Mouse (Mus musculus) stomach, embryonic 16.5 days (tissue): ENCODE measurements around the gene Kat2a. TPM values are rescaled to one million over a fixed set of nuclear protein-coding genes. Genes with fewer than 3 reads are reported as not detected.

Experiments used
- ATAC-seq: fragments of 200-750 bp; cut with Nextera tagmentation; 2 replicates; pipeline ENCODE4 v1.8.0; 2017; ENCODE audit warnings: moderate number of reproducible peaks, moderate TSS enrichment; ENCODE audit not compliant: insufficient read depth, low FRiP score
- H3K27ac ChIP-seq: fragments of 300-500 bp; sonication (generic); 2 replicates; pipeline ENCODE4 v1.5.1; 2014; ENCODE audit warnings: low read length
- H3K27me3 ChIP-seq: fragments of 300-500 bp; sonication (generic); 2 replicates; pipeline ENCODE4 v1.6.1; 2014; ENCODE audit warnings: low read length, control low read depth, mixed read lengths; ENCODE audit not compliant: control insufficient read depth, insufficient read depth
- H3K36me3 ChIP-seq: fragments of 300-500 bp; sonication (generic); 2 replicates; pipeline ENCODE4 v1.6.1; 2014; ENCODE audit warnings: low read length; ENCODE audit not compliant: control insufficient read depth, insufficient read depth
- H3K4me1 ChIP-seq: fragments of 300-500 bp; sonication (generic); 2 replicates; pipeline ENCODE4 v1.6.1; 2014; ENCODE audit warnings: low read length, control low read depth, mixed read lengths; ENCODE audit not compliant: control insufficient read depth, insufficient read depth
- H3K4me2 ChIP-seq: fragments of 300-500 bp; sonication (generic); 2 replicates; pipeline ENCODE4 v1.6.1; 2014; ENCODE audit warnings: low read depth, low read length, mixed read lengths
- H3K4me3 ChIP-seq: fragments of 300-500 bp; sonication (generic); replicated peaks from 2 replicates; pipeline ENCODE4 v1.5.1; 2014; ENCODE audit warnings: mild to moderate bottlenecking, low read length
- H3K9ac ChIP-seq: fragments of 300-500 bp; sonication (generic); 2 replicates; pipeline ENCODE4 v1.6.1; 2014; ENCODE audit warnings: low read length
- H3K9me3 ChIP-seq: fragments of 300-500 bp; sonication (generic); replicated peaks from 2 replicates; pipeline ENCODE4 v1.6.1; 2016; ENCODE audit warnings: low read length, control low read depth; ENCODE audit not compliant: control insufficient read depth
- WGBS: fragments of 180-500 bp; shearing (Covaris S2); extraction: QIAGEN DNeasy Blood & Tissue Kit; methylation state at CpG from one replicate; pipeline ENCODE4 v1.1.7; 2014; 5-methylcytosine and 5-hydroxymethylcytosine counted together
- polyA plus RNA-seq: library from polyadenylated mRNA; unstranded; fragments of >200 nt; fragmentation: Nextera tagmentation; extraction: Ambion mirVana; gene quantifications from 2 replicates; pipeline ENCODE4 v1.2.1, GENCODE M21; 2015

Gene Kat2a
- polyA plus RNA-seq = 40.6 and 41.5 TPM in 2 replicates

- peaks cover 22% of the 10 kb centered on the region for H3K36me3 ChIP-seq
These were observed at the start of gene Kat2a for GRCm38 (mm10) chr11:100711783-100712615. Kat2a (minus strand) TSS chr11:100712465.

GRCm38 (mm10) chr11:100761547-100762045 lies 49.3 kb upstream of the Kat2a start:
- peak overlapping the region; percentile 52 for H3K4me3 ChIP-seq
- H3K27ac ChIP-seq = no peak overlapping the region
- H3K27me3 ChIP-seq = peaks cover 34% of the 10 kb centered on the region

More at GRCm38 (mm10) chr11:100711783-100712615, at the start of gene Kat2a:
- Histone ChIP-seq H3K4me3 (peak within 1 kb of the TSS; percentile 100), H3K4me2 (peak within 1 kb of the TSS; percentile 83), H3K9me3 (no peaks in the 10 kb centered on the region), H3K4me1 (peaks cover 30% of the 10 kb centered on the region), H3K27me3 (no peaks in the 10 kb centered on the region), H3K9ac (peak within 1 kb of the TSS; percentile 99), H3K27ac (peak within 1 kb of the TSS; percentile 75)
- 2% methylated on average over 46 of the region's 48 CpGs for WGBS
- ATAC-seq = peak; percentile 84

GRCm38 (mm10) chr11:100759611-100760233 lies 47.5 kb upstream of the Kat2a start, which contains the start of gene Kcnh4:
Kcnh4 (minus strand) TSS chr11:100759942.
- WGBS = under 1% methylated on average over 51 of the region's 51 CpGs
- peak within 1 kb of the TSS; percentile 34 for H3K4me3 ChIP-seq
- H3K4me2 ChIP-seq = peak within 1 kb of the TSS; percentile 52
- H3K36me3 ChIP-seq = no peaks in the 10 kb centered on the region
- no peak for ATAC-seq
- H3K27me3 ChIP-seq = peaks cover 34% of the 10 kb centered on the region
- H3K4me1 ChIP-seq = peaks cover 8% of the 10 kb centered on the region
- H3K9me3 ChIP-seq = no peaks in the 10 kb centered on the region
- no peak within 1 kb of the TSS for H3K27ac ChIP-seq
- H3K9ac ChIP-seq = no peak within 1 kb of the TSS

More at GRCm38 (mm10) chr11:100761547-100762045, 49.3 kb upstream of the Kat2a start:
- WGBS = 1% methylated on average over 27 of the region's 27 CpGs
- H3K36me3 ChIP-seq = no peaks in the 10 kb centered on the region
- ATAC-seq = peak; percentile 44; the same call in 1 of the 2 replicates
- no peaks in the 10 kb centered on the region for H3K9me3 ChIP-seq
- peak overlapping the region; percentile 65 for H3K9ac ChIP-seq
- peak overlapping the region; percentile 82 for H3K4me2 ChIP-seq
- peaks cover 8% of the 10 kb centered on the region for H3K4me1 ChIP-seq

- whole genome bisulfite sequencing = 2% methylated on average over 35 of the region's 35 CpGs
- 0 out of 2 replicates have a peak, but pooled peaks have one; percentile 22 for ATAC-seq
- no peaks in the 10 kb centered on the region for H3K36me3 ChIP-seq
- peak overlapping the region; percentile 34 for H3K4me3 ChIP-seq
- H3K27ac ChIP-seq = no peak overlapping the region
- H3K4me2 ChIP-seq = peak overlapping the region; percentile 52
- peaks cover 8% of the 10 kb centered on the region for H3K4me1 ChIP-seq
- H3K9me3 ChIP-seq = no peaks in the 10 kb centered on the region
- H3K27me3 ChIP-seq = peaks cover 34% of the 10 kb centered on the region
- H3K9ac ChIP-seq = no peak overlapping the region
These were observed 46.7 kb upstream of the Kat2a start for GRCm38 (mm10) chr11:100758707-100759610.

GRCm38 (mm10) chr11:100757566-100757965 lies 45.3 kb upstream of the Kat2a start:
- Histone ChIP-seq H3K36me3 (no peaks in the 10 kb centered on the region), H3K27me3 (peaks cover 29% of the 10 kb centered on the region), H3K4me1 (peaks cover 8% of the 10 kb centered on the region), H3K27ac (no peak overlapping the region), H3K9me3 (no peaks in the 10 kb centered on the region), H3K4me2 (no peak overlapping the region), H3K9ac (no peak overlapping the region), H3K4me3 (no peak overlapping the region)
- no peak for ATAC-seq
- whole genome bisulfite sequencing = 82% methylated on average over 12 of the region's 12 CpGs

- H3K4me3 ChIP-seq = no peak overlapping the region
- H3K4me2 ChIP-seq = no peak overlapping the region
- no peaks in the 10 kb centered on the region for H3K9me3 ChIP-seq
- no peaks in the 10 kb centered on the region for H3K36me3 ChIP-seq
- peaks cover 5% of the 10 kb centered on the region; the same call in 1 of the 2 replicates for H3K4me1 ChIP-seq
- ATAC-seq = no peak
- H3K27me3 ChIP-seq = peaks cover 25% of the 10 kb centered on the region
- H3K27ac ChIP-seq = no peak overlapping the region
- WGBS = 58% methylated on average over 6 of the region's 6 CpGs
- no peak overlapping the region for H3K9ac ChIP-seq
These were observed 44.2 kb upstream of the Kat2a start for GRCm38 (mm10) chr11:100756476-100756875.

- ATAC-seq = no peak
- Histone ChIP-seq H3K4me2 (no peak overlapping the region), H3K9ac (no peak overlapping the region), H3K9me3 (no peaks in the 10 kb centered on the region), H3K27me3 (peaks cover 17% of the 10 kb centered on the region), H3K27ac (no peak overlapping the region), H3K36me3 (no peaks in the 10 kb centered on the region), H3K4me1 (peaks cover 5% of the 10 kb centered on the region; the same call in 1 of the 2 replicates), H3K4me3 (no peak overlapping the region)
- 84% methylated on average over 3 of the region's 3 CpGs for WGBS
These were observed 42.4 kb upstream of the Kat2a start for GRCm38 (mm10) chr11:100754693-100755057.

GRCm38 (mm10) chr11:100754021-100754692 lies 41.9 kb upstream of the Kat2a start:
- 81% methylated on average over 12 of the region's 12 CpGs for WGBS

More at GRCm38 (mm10) chr11:100754021-100754692, 41.9 kb upstream of the Kat2a start:
- Histone ChIP-seq H3K4me1 (no peaks in the 10 kb centered on the region), H3K4me2 (no peak overlapping the region), H3K27me3 (peaks cover 15% of the 10 kb centered on the region), H3K9me3 (no peaks in the 10 kb centered on the region), H3K4me3 (no peak overlapping the region), H3K27ac (no peak overlapping the region), H3K9ac (no peak overlapping the region), H3K36me3 (no peaks in the 10 kb centered on the region)
- no peak for ATAC-seq
